Mouse (Mus musculus) brain, embryonic 14.5 days (tissue): ENCODE data around the gene Gm42742.

Experiments
- CTCF ChIP-seq: fragments of 200-500 bp; IDR thresholded peaks from 2 replicates; pipeline ENCODE4 v1.5.1; 2012; ENCODE audit warnings: inconsistent platforms, mild to moderate bottlenecking, moderate library complexity, borderline replicate concordance; ENCODE audit not compliant: insufficient read depth, insufficient read length; ENCODE audit errors: extremely low read depth
- POLR2A ChIP-seq: fragments of 200-500 bp; IDR thresholded peaks from 2 replicates; pipeline ENCODE4 v1.6.1; 2012; ENCODE audit warnings: mild to moderate bottlenecking, inconsistent platforms, borderline replicate concordance; ENCODE audit not compliant: poor library complexity, insufficient read depth, insufficient read length, severe bottlenecking; ENCODE audit errors: extremely low read depth

DNA sequence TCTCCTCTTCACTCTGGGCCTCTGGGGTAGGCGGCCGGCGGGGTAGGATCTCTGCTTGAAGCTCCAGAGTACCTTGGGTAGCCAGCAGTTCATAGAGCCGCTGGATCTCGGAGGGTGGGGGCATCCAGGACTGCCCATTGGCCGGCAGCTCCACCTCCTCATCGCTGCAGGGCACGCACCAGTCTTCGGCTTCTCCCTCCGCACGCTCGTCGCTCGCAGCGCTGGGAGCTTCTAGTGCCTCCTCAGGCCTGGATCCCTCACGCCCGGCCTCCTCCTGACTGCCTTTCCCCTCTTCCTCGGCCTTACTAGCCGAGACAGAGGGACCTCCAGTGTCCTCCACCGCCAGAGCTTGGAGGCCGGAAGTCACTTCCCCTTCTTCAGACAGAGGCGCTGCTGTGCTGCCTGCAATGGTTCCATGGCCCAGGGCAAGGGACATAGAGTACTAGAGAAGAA lies 4.4 kb downstream of the Gm42742 start:
- no peak for TF ChIP-seq CTCF
- no peak; the same call in 1 of the 2 replicates for TF ChIP-seq POLR2A
